Mouse (Mus musculus): ENCODE data around the gene Tmem131l. TPM values are rescaled to one million over a fixed set of nuclear protein-coding genes. Genes with fewer than 3 reads are reported as not detected.
A peak's percentile ranks its signal among the peaks of the same experiment; 100 is the strongest.

The Tmem131l gene
- polyA plus RNA-seq, 1 experiment from 2014 or later = 32.0 TPM

DNA sequence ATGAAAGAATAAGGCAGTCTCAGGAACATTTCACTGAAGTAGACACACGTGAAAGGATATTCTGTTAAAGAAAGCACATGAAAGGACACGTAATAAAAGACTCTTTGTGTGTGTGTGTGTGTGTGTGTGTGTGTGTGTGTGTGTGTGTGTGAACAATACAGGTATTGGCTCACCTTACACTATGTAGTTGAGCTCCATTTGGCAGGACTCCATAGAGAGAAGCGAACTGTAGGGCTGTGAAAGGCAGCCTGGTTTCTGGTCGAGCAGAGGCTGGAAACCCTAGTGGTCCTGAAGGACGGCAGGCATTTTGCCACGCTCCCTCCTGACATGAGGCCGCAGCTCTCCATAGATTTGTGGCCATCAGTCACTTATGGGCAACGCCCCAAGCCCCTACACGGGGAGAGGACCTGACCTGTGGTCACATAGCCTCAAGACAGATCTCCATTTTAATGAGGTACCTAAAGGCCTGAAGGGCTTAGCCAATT is 175.9 kb downstream of the Tmem131l start:
- no peak overlapping the region for H3K27ac ChIP-seq

DNA sequence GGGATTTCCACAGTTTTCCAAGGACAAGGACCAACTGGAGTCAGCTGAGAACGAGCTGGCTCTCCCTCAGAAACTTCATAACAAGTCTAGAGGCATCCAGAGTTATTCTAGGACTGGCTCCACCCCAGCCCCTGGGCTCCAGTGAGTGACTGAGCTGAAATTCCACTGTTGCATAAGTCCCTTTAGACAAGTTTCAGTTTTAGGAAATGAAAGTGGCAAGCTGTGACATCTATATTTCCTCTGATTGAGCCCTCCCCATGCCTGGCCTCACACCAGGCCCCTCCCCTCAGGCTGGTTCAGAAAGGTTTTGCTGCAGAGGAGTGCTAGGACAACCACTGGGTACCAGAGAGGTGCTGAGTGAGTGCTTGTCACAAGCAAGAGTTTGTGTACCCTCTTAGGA is 177.0 kb downstream of the Tmem131l start:
- 21% methylated on average over 1 of the region's 1 CpGs for WGBS (ENCODE audit: insufficient replicate concordance)
- Histone ChIP-seq H3K4me1 (0 out of 2 replicates have a peak, but pooled peaks cover 6% of the 10 kb centered on the region), H3K9ac (no peak overlapping the region), H3K4me2 (no peak overlapping the region), H3K4me3 (no peak overlapping the region), H3K9me3 (replicated peaks) (no peaks in the 10 kb centered on the region), H3K27ac (0 out of 2 replicates have a peak overlapping the region, but pooled peaks have one; percentile 25), H3K27me3 (replicated peaks) (no peaks in the 10 kb centered on the region), H3K36me3 (no peaks in the 10 kb centered on the region)
- ATAC-seq = peak; percentile 52

More for the DNA sequence above, 175.9 kb downstream of the Tmem131l start:
- no peak for ATAC-seq
- Histone ChIP-seq H3K9ac (no peak overlapping the region), H3K4me3 (no peak overlapping the region), H3K36me3 (no peaks in the 10 kb centered on the region), H3K27me3 (replicated peaks) (no peaks in the 10 kb centered on the region), H3K9me3 (replicated peaks) (no peaks in the 10 kb centered on the region), H3K4me1 (0 out of 2 replicates have a peak, but pooled peaks cover 6% of the 10 kb centered on the region), H3K4me2 (no peak overlapping the region)
- WGBS (ENCODE audit: insufficient replicate concordance) = 76% methylated on average over 9 of the region's 9 CpGs

DNA sequence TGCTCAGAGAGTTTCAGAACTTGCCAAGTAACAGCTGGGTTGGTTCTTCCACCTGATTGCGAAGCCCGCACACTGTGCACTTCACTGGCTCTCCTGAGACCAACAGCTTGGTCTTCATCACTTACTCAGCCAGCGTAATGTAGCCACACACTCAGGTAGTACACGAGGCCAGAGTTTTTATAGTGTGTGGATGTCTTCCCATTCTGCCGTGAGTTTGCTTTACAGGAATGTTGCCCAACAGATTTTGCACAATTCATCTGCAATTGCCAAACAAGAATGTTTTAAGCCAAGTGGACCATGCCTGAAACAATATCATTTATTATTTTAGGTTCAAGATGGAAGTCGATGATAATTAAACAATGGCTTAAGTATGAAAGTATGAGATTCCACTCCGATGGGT is 180.4 kb downstream of the Tmem131l start:
- H3K36me3 ChIP-seq = no peaks in the 10 kb centered on the region
- H3K27ac ChIP-seq = no peak overlapping the region
- H3K4me1 ChIP-seq = 0 out of 2 replicates have a peak, but pooled peaks cover 6% of the 10 kb centered on the region
- no peaks in the 10 kb centered on the region; the same call in 1 of the 2 replicates for H3K27me3 ChIP-seq (replicated peaks)
- H3K4me3 ChIP-seq = no peak overlapping the region
- 75% methylated on average over 7 of the region's 7 CpGs for WGBS (ENCODE audit: insufficient replicate concordance)
- no peak overlapping the region for H3K9ac ChIP-seq
- no peaks in the 10 kb centered on the region for H3K9me3 ChIP-seq (replicated peaks)
- H3K4me2 ChIP-seq = no peak overlapping the region
- ATAC-seq = no peak

DNA sequence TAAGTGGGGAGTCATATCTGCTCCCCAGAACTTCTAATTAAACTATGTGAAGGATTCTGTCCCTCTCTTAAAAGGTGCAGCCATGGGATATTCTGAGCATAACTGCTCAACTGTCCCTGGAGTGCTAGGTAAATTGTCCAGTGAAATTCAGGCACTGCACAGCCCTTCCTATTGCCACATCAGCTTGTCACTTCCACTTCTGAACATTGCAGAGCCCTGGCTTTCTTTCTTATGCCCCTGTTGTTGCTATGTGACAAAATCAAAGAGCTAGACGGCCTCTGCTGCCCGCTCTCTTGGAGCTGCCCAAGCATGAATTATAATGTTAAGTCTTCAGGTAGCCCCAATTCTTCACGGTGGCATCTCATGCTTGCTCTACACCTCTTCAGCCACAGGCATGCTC is 180.9 kb downstream of the Tmem131l start:
- H3K9me3 ChIP-seq (replicated peaks) = no peaks in the 10 kb centered on the region
- H3K4me2 ChIP-seq = no peak overlapping the region
- no peaks in the 10 kb centered on the region; the same call in 1 of the 2 replicates for H3K27me3 ChIP-seq (replicated peaks)
- H3K4me3 ChIP-seq = no peak overlapping the region
- 71% methylated on average over 3 of the region's 3 CpGs for WGBS (ENCODE audit: insufficient replicate concordance)
- ATAC-seq = no peak
- H3K9ac ChIP-seq = no peak overlapping the region
- no peak overlapping the region for H3K27ac ChIP-seq
- H3K36me3 ChIP-seq = no peaks in the 10 kb centered on the region
- H3K4me1 ChIP-seq = 0 out of 2 replicates have a peak, but pooled peaks cover 6% of the 10 kb centered on the region

DNA sequence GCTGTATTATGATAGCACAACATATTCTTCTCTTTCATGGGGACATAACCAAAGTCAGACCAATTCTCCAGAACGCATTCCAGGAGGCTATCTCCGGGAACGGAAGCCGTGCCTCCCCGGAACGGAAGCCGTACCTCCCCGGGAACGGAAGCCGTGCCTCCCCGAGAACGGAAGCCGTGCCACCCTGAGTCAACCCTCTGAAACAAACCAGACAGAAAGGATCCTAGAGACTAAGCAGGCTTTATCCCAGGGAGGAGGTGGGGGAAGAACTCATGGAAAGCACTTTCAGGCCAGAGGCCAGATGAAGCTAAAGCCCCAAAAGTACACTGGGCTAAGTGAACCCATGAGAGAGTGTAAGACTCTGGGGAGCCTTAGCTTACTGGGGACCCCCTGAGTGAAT is 182.4 kb downstream of the Tmem131l start:
- no peak for ATAC-seq
- Histone ChIP-seq H3K27me3 (replicated peaks) (no peaks in the 10 kb centered on the region; the same call in 1 of the 2 replicates), H3K27ac (no peak overlapping the region), H3K9ac (no peak overlapping the region), H3K9me3 (replicated peaks) (no peaks in the 10 kb centered on the region), H3K4me3 (no peak overlapping the region), H3K36me3 (no peaks in the 10 kb centered on the region), H3K4me2 (no peak overlapping the region), H3K4me1 (0 out of 2 replicates have a peak, but pooled peaks cover 5% of the 10 kb centered on the region)
- 80% methylated on average over 13 of the region's 13 CpGs for WGBS (ENCODE audit: insufficient replicate concordance)

DNA sequence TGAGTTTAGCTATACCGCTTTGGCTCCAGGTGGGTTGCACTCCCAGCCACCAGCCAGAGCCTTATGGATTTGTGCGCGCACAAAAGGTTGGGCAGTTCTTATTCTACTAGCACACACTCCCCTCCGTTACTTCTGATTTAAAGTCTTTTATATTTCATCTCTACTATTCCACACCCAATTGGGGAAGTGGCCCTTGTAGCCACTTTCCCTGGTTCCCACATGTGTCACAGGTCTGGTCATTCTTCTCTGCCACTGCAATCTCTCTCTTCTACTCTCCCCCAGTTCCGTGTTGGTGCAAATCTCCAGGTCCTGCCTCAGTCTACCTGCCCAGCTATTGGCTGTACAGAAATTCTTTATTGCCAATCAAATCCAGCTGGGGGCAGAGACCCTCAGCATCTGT is 184.3 kb downstream of the Tmem131l start:
- H3K27ac ChIP-seq = no peak overlapping the region
- H3K9ac ChIP-seq = no peak overlapping the region
- no peaks in the 10 kb centered on the region for H3K36me3 ChIP-seq
- H3K4me1 ChIP-seq = no peaks in the 10 kb centered on the region
- H3K4me3 ChIP-seq = no peak overlapping the region
- no peak for ATAC-seq
- WGBS (ENCODE audit: insufficient replicate concordance) = 70% methylated on average over 5 of the region's 5 CpGs
- no peaks in the 10 kb centered on the region for H3K9me3 ChIP-seq (replicated peaks)
- H3K4me2 ChIP-seq = no peak overlapping the region
- H3K27me3 ChIP-seq (replicated peaks) = no peaks in the 10 kb centered on the region; the same call in 1 of the 2 replicates

DNA sequence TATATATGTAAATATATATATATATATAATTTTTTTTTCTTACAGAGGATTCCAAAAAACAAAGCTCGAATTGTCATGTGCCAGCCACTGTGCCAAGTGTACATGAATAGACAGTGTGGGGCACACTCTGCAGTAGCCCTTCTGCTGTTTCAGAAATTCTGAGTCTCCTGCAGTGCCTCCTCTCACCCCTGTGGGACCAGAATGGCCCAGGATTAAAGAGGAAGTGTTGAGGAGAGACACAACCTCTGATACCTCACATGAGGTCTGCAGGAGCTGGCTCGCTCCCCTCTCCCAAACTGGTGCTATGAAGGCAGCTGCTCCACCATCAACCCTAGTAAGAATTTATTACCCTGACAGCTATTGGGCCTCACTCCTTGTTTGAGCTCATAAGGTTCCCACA is 190.6 kb downstream of the Tmem131l start:
- no peak overlapping the region for H3K9ac ChIP-seq
- no peaks in the 10 kb centered on the region for H3K27me3 ChIP-seq (replicated peaks)

More for the DNA sequence above, 190.6 kb downstream of the Tmem131l start:
- H3K36me3 ChIP-seq = no peaks in the 10 kb centered on the region
- H3K27ac ChIP-seq = no peak overlapping the region
- no peaks in the 10 kb centered on the region for H3K9me3 ChIP-seq (replicated peaks)
- H3K4me1 ChIP-seq = no peaks in the 10 kb centered on the region
- ATAC-seq = no peak
- WGBS (ENCODE audit: insufficient replicate concordance) = 49% methylated on average over 2 of the region's 2 CpGs
- H3K4me2 ChIP-seq = no peak overlapping the region
- H3K4me3 ChIP-seq = no peak overlapping the region

Other genes with a start within 250 kb of the Tmem131l start
- 3.0 and 3.2 TPM in 2 replicates for gene Tlr2, start 198.4 kb downstream of the Tmem131l start, polyA plus RNA-seq (2016; fragmentation: Nextera tagmentation; extraction: Ambion mirVana)
- 12.3 and 12.8 TPM in 2 replicates for gene Mnd1, start 115.6 kb upstream of the Tmem131l start, polyA plus RNA-seq (2016; fragmentation: Nextera tagmentation; extraction: Ambion mirVana)
- gene Gm6525, start 133.9 kb upstream of the Tmem131l start, polyA plus RNA-seq (2016; fragmentation: Nextera tagmentation; extraction: Ambion mirVana) = 0.30 TPM in 1 of 2 replicates, not detected in the other